Mouse (Mus musculus): ENCODE data around the gene Phyhipl. TPM values are rescaled to one million over a fixed set of nuclear protein-coding genes. Genes with fewer than 3 reads are reported as not detected.

Phyhipl gene
- total RNA-seq, 1 experiment from 2014 or later: 0.47 TPM

GRCm38 (mm10) chr10:70640075-70640737 lies 15.6 kb downstream of the Phyhipl start:
- no peak for ATAC-seq (ENCODE audit: extremely low read depth, insufficient number of reproducible peaks, low FRiP score, poor library complexity, severe bottlenecking)

DNA sequence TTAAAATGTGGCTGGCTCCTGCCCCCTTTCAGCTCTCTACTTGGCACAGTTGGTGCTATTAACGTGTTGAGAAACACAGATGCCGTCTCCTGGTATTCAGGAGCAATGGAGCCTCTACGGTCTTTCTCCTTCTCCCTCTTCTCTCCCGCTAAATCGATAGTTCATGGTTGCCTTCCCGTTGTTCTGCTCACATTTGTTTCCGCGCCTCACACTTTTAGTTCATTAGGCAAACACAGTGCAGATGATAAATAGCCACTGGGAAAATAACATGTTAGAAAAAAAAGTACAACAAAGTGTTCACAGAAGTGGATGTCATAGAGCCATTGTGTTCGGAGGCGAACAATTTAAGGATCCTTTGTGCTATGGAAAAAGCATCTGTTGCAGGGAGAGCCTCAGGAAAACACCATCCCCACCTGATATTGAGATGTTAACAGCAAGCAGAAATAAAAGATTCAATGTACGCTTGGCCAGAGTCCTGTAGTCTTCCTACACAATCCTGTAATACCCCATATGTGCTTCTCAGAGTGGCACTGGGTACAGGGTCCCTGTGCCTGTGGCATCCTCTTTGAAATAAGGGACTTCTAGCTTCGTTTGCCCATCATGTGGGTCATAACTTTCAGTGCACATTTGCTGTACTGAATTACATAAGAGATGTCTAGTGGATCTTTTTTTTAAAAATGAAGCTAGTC lies 18.0 kb downstream of the Phyhipl start:
- no peak for ATAC-seq (ENCODE audit: extremely low read depth, insufficient number of reproducible peaks, low FRiP score, poor library complexity, severe bottlenecking)

- no peak for ATAC-seq (ENCODE audit: extremely low read depth, insufficient number of reproducible peaks, low FRiP score, poor library complexity, severe bottlenecking)
Observed at GRCm38 (mm10) chr10:70635261-70635660, 20.5 kb downstream of the Phyhipl start.

- ATAC-seq (ENCODE audit: extremely low read depth, insufficient number of reproducible peaks, low FRiP score, poor library complexity, severe bottlenecking): no peak
Observed at GRCm38 (mm10) chr10:70631142-70631541, 24.6 kb downstream of the Phyhipl start.

- no peak for ATAC-seq (ENCODE audit: extremely low read depth, insufficient number of reproducible peaks, low FRiP score, poor library complexity, severe bottlenecking)
Observed at GRCm38 (mm10) chr10:70623461-70623860, 32.3 kb downstream of the Phyhipl start.

DNA sequence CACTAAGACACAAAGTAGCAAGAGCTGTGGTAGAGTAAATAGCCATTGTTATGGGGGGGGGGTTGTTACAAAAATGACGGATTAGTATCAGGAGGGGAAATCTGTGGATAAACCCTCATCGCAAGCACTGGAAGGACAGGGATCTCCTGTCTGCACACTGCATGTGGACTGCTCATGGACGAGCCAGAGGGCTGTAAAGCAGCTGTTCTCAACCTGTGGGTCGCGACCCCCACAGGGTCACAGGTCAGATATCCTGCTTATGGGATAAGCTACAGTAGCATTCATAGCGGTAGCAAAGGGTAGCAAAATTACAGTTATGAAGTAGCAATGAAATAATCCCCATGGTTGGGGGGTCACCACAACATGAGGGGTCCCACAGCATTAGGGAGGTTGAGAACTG lies 39.4 kb downstream of the Phyhipl start:
- no peak for ATAC-seq (ENCODE audit: extremely low read depth, insufficient number of reproducible peaks, low FRiP score, poor library complexity, severe bottlenecking)

GRCm38 (mm10) chr10:70611633-70612032 lies 44.1 kb downstream of the Phyhipl start:
- ATAC-seq (ENCODE audit: extremely low read depth, insufficient number of reproducible peaks, low FRiP score, poor library complexity, severe bottlenecking): no peak

DNA sequence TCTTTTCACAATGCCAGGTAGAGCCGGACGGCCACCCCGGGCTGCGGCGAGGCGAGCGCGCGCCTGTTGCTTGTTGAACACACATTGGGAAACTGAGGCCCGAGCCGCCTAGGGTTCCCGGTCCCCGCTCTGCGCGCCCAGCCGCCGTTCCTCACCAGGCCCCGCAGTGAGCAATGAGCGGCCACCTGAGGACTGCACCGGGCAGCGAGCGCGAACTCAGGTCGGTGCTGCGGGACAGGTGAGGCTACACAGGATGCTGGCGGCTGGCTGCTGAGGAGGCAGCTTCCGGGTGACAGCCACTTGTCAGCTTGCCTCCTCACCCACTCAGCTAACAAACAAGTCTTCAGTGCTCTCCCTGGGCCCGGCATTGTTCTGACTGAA lies 55.9 kb downstream of the Phyhipl start:
- ATAC-seq (ENCODE audit: extremely low read depth, insufficient number of reproducible peaks, low FRiP score, poor library complexity, severe bottlenecking): no peak

DNA sequence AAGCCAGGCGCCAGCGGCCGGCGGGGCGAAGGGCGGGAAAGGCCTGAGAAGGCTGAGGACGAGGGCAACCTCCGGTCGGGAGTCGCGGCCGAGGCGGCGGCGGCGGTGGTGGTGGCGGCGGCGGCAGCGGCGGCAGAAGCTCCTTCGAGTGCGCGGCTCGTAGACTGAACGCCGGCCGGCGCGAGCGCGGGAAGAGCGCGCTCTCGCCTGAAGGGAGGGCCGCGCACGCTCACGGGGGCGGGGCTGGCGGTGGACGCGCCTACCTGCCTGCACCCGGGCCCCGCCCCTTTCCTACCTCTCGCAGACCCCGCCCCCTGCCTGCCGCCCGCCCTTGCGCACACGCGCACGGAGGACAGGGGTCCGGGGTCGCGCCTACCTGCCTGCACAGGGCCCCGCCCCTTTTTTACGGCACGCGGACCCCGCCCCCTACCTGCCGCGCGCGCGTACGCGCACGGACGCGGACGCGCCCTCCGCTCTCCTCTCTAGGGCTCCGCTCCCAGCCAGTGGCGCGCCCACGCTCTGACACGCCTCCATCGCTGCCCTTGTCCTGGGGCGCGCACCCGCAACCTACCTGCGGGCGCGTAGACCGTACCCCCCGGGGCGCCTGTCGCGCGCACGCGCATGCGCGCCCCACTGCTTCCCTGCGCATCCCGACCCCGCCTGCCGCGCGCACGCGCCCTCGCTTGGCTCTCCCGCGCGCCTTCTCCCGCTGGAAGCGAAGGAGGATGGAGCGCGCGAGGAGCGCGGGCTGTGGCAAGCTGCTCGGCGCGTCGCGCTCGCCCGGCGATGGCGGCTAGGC lies 56.4 kb downstream of the Phyhipl start:
- no peak for ATAC-seq (ENCODE audit: extremely low read depth, insufficient number of reproducible peaks, low FRiP score, poor library complexity, severe bottlenecking)

- ATAC-seq (ENCODE audit: extremely low read depth, insufficient number of reproducible peaks, low FRiP score, poor library complexity, severe bottlenecking): no peak
Observed at GRCm38 (mm10) chr10:70598516-70599125, 57.1 kb downstream of the Phyhipl start.

- ATAC-seq (ENCODE audit: extremely low read depth, insufficient number of reproducible peaks, low FRiP score, poor library complexity, severe bottlenecking): no peak
Observed at GRCm38 (mm10) chr10:70598081-70598515, 57.7 kb downstream of the Phyhipl start.

GRCm38 (mm10) chr10:70594007-70594406 lies 61.8 kb downstream of the Phyhipl start:
- no peak for ATAC-seq (ENCODE audit: extremely low read depth, insufficient number of reproducible peaks, low FRiP score, poor library complexity, severe bottlenecking)

- ATAC-seq (ENCODE audit: extremely low read depth, insufficient number of reproducible peaks, low FRiP score, poor library complexity, severe bottlenecking): no peak
Observed at GRCm38 (mm10) chr10:70586876-70587405, 68.8 kb downstream of the Phyhipl start.

GRCm38 (mm10) chr10:70584171-70584570 lies 71.6 kb downstream of the Phyhipl start:
- ATAC-seq (ENCODE audit: extremely low read depth, insufficient number of reproducible peaks, low FRiP score, poor library complexity, severe bottlenecking): no peak

- no peak for ATAC-seq (ENCODE audit: extremely low read depth, insufficient number of reproducible peaks, low FRiP score, poor library complexity, severe bottlenecking)
Observed at GRCm38 (mm10) chr10:70581556-70582211, 74.1 kb downstream of the Phyhipl start.

- ATAC-seq (ENCODE audit: extremely low read depth, insufficient number of reproducible peaks, low FRiP score, poor library complexity, severe bottlenecking): no peak
Observed at GRCm38 (mm10) chr10:70563636-70564035, 92.1 kb downstream of the Phyhipl start.

- ATAC-seq (ENCODE audit: extremely low read depth, insufficient number of reproducible peaks, low FRiP score, poor library complexity, severe bottlenecking): no peak
Observed at GRCm38 (mm10) chr10:70552531-70552930, 103.2 kb downstream of the Phyhipl start.

DNA sequence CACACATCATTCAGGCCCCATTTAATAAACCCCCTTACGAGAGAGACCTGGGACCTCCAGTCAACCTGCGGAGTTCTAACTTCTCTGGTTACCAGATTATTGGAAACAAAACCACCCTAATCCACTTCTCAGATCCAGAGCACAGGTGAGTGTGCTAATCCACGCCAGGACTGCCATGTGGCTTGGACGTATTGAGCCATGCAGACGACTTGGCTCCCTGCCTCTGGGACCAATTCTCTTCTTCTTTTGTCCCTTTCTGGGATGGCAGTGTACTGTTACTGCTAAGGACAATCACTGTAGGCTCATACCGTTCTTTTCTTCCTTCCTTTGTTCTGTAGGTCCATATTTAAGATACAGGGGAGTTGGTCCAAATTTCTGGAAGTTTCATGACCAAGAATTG lies 112.9 kb downstream of the Phyhipl start:
- no peak for ATAC-seq (ENCODE audit: extremely low read depth, insufficient number of reproducible peaks, low FRiP score, poor library complexity, severe bottlenecking)

All from neutrophil, adult 5-6 weeks (primary cell).